Mouse (Mus musculus) urinary bladder, postnatal 10 days (tissue): ENCODE measurements around the gene Chrm3.

Experiments used
- DNase-seq: peaks from one replicate; pipeline ENCODE4 v3.0.0; 2022; ENCODE audit warnings: low spot score

The Chrm3 gene

DNA sequence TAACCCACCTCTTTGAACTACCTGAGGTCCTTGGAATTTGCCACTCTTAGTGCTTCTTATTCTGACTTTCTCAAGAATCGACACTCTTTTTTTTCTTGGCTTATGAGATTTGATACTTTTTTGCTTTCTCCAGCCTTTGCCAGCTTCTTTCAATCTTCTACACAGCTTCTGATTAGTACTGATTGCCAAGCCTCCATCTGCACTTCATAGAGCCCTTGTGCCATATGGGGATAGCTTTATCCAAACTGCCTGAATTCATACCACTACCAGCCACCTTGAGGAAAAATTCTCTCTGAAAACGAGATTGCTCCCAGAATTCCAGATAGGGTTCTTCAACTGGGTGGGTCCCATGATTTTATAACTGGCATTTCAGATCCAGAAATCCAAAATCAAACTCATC, 368.0 kb downstream of the Chrm3 start:
- no peak for DNase-seq

DNA sequence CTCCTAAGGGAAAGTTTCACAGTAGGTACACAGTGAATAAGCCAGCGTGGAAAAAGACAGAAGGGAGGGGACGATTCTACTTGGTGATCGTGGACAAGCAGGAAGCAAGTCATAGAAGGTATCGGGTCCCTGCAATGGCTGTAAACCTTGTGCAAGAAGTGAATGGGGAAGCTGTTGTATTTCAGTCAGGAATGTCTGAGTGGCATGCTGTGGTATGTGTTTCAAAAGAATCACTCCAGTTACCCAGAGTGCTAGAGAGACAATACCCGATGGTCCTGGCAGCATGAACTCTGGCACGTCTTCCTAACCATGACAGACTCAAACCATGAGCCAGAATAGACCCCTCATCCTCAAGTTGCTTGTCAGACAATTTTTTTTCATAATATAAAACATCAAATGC, 375.0 kb downstream of the Chrm3 start:
- no peak for DNase-seq

DNA sequence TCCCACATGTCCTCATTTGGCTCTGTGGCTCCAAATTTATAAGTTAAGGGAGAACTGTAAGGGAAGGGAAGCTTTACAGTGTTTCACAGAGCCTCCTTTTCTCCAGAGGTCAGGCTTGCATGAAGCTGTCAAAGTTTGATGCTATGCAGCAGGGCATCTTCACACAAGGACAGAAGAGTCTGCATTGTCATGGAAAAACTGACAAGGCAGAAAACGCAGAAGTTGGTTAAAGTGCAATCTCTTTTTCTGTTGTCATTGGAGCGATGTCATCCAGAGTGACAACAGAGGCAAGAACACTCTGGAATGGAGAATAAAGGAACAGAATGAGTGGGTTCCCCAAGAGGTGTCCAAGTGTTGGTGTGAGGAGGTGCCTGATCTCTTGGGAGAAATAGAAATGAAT, 377.4 kb downstream of the Chrm3 start:
- DNase-seq: no peak

DNA sequence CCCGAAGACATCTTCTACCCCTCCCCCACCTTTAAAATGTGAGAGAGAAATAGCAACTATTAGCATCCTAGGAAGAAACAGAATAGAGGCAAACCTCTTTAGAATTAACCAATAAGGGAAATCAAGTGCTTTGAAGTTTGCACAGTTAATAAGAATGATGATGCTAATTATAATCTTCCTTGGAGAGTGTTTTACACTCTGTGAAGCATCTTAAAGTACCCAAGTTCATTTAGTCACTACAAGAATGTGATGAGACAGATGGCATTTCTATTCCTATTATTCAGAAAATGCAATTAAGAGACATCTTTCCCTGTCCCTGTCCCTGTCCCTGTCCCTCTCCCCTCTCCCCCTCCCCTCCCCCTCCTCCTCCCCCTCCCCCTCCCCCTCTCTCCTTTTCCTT, 382.9 kb downstream of the Chrm3 start:
- no peak for DNase-seq

DNA sequence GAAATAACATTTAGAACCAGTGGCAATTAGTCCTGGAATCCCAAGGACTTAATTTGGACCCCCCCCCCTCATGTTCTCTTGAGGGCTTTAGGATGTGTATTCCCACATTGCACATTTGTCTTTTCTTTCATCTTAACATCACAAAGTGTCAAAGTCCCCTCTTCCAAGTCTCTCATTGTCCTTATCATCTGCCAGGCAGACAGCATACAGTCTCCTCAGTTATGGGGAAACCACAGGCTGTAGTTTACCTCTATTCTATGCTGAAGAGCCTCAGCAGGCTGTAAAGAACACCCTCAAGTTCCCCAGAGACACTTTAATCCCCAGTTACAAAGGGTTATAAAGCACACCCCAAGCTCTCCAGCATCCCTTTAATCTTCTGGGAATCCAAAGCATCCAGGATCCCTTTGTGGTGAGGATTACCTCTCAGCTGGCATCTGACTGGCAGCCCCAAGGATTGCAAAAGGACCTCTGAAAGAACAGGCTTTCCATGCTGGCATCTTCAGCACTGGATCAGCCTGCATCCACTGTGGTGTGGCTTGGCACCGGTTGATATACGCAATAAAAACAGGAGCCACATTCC, 386.8 kb downstream of the Chrm3 start:
- DNase-seq: no peak

DNA sequence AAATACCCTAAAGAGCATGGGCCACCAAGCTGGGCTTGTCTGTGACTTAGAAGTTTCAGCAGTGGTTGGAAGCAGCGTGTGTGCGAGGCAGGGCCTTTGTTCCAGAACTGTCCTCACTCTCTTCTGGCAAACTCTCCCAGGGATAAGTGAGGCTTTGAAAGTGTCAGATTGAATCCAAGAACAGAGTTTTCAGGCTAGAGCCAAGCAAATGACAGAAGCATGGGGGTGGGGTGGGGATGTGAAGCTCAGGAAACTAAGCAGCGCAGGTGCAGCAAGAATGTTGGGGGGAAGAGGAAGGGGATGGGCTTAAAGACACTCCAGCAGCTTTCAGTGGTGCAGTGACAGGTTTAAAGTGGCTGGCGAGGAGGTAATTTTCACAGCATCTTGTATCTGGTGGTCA, 388.8 kb downstream of the Chrm3 start:
- DNase-seq: no peak

DNA sequence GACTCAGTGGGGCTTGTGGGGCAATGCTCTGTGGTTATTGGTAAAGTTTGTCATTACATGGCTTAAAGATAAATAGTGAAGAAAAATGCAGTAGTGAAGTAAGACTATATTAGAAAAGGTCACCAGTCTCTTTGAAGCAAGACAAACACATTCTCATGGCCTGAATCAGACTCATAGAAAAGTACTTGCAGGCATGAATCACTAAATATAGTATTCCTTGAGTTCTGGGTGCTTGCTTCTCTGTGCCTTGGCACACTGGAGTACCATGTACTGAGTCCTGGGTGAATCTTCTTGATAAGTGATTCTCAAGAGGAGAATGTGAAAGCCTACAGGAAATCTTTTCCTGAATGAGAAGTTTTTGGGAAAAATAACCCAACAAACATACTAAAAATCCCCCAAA, 408.0 kb downstream of the Chrm3 start:
- DNase-seq: no peak

DNA sequence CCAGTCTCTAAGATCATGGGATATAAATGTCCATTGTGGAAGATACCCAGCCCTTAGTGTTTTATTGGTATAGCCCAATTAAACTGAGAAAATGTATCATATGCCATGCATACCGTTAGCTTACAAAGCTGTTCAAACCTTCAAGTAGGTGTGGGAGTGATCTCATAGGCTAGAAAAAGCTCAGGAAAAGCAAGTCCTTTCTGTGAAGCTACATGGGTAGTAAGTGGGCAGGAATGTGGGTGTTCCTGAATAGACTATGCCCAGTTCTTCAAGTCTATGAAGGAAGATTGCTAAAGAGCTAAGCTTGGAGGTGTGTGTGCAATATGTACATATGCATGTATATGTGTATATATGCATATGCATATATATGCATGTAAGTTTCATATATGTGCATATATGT, 409.3 kb downstream of the Chrm3 start:
- no peak for DNase-seq

DNA sequence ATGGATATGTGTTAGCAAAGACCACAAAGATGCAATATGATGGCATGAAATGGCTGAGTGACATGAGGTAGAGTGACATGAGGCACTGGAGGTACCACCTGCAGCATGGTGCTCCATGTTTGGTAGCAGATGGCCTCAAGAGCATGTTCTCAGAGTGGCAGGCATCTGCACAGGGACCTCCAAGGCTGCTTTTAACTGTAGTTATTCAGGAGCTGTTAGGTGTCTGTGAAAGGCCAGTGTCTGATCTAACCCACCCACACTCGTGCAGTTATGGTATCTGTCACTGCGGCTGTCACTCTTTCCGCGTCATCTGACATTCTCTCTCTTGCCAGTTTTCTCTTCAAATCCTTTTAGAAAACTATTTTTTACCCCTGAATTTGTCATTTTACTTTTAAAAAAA, 411.6 kb downstream of the Chrm3 start:
- no peak for DNase-seq

DNA sequence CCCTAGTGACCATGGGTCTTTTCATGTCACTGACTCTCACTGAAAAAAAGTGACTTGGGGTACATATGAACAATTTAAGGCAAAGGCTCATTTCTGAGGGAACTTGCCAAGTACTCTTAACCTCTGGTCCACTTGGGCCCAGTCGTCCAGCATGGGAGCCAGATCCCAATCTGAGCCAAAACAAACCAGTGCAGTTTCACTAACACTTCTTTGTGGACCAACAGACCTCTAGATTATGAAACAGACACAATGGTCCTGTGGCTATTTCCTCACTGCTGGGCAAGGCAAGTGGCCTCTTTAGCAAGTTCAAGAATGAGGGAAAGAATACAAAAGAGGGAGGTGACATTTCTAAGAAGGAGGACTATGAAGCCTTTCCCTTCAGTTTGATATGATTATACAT, 420.5 kb downstream of the Chrm3 start:
- no peak for DNase-seq

DNA sequence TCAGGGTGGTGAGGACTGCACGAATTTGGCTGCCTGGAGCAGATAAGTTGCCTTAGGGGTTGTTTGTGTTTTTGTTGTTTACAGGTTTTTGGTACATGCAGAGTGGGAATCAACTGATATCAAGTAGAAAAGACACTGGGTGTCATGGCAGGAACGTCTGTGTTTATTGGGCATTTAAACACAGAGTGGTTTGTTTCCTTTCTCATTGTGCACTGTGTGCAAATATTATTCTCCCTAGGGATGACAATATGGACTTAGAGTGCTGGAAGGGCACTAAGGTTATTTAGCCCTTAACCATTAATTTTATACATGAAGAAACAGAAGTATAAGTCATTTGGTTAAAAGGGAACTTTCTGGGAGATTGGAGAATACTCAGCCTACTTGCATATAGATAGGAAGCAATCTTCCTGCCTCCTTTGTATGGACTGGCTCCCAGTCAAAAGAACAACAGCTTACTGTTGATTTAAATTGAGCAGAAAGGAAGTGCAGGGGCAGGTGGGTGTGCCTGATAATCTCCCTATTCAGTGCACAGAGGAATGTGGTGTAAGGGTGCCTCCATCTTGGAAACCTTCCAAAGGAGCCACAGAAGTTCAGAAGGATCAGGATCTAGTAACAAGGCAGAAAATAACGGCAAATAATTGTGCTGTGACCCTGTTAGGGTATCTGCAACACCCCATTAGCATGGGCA, 421.7 kb downstream of the Chrm3 start:
- DNase-seq: no peak

DNA sequence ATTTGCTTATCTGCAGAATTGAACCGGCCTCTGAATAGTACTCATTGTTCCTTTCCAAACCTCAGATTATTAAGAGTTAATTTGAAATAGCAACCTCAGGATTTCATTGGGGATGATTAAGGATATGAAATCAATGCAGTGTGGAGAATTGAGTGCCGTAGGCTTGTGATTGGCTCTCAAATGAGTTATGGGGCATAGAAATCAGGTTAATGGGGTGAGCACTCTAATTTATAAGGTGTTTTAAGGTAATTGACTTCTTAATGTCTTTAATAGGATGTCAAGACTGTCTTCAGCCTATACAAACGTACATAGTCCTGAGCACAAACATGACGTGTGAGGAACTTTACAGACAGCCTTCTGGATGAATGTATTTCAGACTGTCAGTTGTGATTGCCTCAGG, 427.9 kb downstream of the Chrm3 start:
- DNase-seq: no peak

DNA sequence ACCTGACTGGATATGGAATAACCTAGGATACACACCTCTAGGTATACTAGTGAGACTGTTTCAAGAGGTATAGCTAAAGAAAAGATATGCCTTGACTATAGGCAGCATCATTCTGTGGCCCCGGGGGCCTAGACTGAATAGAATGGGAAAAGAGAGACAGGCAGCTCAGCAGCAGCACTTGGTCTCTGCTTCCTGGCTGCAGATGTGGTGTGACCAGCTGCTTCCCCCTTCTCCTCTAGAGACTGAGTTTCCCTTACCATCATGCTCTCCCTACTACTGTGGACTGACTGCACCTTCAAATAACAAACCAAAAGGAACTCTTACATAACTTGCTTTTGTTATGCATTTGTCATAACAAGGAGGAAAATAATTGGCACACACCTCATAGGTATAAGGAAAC, 430.0 kb downstream of the Chrm3 start:
- no peak for DNase-seq

DNA sequence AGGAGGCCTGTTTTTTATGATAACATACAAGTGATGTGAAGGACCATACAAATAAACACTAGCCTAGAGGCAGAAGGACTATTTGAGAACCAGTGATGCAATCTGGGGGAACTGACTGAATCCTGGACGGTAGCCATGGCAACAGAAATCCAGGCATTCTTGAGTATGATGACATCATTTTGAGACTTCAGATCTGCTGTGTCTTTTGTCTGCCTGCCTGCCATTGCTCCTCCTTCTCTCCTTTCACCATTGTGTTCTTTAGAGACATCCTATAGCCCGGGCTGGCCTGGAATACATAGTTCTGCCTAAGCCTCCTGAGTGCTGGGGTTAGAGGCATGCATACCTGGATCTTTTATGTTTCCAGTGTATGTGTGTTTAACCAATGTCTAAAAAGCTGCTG, 430.7 kb downstream of the Chrm3 start:
- DNase-seq: no peak

DNA sequence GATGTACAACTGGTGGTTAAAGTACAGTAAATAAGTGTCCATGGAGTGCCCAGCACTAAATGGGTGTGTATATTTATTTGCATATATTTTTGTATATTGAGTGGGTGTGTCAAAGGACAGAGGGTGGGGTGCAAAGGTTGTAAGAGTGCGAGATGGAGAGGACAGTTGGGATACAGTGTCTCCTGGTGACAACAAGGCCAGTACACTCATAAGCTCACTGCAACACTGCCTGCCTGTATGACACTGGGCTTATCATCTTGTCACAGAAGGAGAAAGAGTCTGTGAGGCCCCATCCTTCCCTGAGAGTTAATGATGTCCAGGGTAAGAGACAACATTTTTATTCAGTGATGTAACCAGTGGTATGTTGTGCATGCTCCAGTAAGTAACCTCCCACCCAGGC, 439.5 kb downstream of the Chrm3 start:
- DNase-seq: no peak

DNA sequence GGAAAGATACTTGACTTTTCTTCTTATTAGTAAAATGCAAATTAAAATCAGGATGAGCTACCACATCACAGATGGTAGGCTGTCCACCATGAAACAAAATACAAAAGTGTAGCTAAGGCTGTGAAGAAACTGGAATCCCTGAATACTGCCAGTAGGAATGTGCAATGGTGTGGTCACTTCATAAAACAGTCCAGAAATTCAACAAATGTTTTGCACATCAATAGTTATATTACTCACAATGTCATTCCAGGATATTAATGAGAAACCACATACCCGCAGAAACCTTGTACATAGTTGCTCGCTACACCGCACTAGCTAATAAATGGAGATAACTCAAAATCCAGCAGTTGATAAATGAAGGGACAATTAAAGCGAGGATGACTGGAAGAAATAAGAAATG, 447.9 kb downstream of the Chrm3 start:
- no peak for DNase-seq

DNA sequence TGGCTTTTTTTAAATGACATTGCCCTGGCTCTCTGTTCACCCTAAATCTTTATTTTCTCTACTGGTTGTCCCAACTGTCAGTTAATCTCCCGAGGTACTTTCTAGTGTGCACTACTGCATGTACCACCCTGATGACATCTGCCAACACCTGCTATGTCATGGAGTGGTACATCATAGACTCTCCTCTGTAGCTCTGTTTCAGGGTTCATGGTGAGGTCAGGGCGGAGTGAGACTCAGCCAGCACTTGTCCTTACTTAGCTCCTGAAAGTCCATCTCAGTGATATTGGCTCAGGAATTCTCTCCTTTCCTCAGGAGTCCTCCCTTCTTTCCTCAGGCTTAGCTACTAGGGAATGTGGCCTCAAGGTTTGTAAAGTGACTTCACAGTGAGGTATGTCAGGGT, 451.9 kb downstream of the Chrm3 start:
- no peak for DNase-seq

DNA sequence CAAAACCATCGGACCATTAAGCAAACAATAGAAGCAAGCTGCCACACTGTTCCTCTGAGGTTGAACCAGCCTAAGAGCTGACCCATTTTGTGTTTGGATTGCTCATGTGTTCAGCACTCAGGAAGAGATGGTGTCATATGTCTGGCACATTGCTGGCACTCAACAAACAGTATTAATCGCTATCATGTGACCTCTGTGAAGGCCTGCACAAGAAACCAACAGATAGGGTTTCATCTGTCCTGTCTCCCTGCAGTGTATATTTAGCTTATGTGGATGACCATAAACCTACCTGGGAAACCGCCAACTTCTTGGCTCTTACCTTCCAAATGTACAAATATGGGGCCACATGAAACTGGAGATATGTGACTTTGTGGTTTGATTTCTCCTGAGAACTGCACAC, 453.4 kb downstream of the Chrm3 start:
- DNase-seq: no peak

DNA sequence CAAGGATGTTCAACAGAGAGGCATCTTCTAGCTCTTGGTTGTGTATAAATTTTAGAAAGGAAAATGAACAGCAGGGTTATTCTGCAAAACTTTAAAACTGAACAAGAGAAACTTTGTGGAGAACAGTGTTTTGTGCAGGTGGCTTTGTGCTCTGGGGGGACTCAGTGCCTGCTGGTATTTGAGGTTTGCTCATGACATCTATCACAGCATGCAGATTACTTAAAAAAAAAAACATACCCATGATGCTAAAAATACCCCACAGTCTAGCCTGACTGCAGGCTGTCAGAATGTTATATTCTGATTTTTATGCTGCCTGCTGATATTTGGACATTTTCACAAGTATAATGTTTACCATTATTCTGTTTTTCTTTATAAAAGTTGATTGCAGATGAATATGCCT, 456.2 kb downstream of the Chrm3 start:
- no peak for DNase-seq

DNA sequence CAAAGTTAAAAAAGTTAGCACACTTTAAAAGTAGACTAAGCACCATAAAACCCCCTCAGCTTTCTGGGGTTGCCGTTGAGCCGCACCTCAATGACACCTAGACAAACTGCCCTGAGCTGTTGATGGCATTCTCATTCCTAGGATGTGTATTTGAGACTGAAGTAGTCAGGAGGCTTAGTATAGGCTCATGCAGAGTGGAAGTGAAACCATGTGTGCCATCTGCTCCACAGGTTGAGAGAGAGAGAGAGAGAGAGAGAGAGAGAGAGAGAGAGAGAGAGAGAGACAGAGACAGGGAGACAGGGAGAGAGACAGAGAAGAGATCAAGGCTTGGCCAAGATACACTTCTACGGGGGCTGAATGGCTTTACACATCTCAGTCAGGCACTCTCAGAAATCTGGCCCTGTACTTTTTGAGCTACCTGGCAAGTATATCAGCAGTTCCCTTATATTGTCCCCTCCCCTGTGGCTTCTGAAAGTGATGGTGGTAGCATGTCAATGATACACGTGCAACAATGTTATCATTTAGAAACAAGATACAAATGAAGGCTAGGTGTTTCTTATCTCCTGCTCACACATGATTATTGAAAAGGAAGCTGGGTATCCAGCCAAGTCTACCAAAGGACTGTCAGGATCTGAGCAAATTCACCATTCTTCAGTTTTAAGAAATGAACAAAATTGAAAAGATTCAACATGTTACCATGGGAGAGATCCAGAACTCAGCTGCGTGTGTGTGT, 459.8 kb downstream of the Chrm3 start:
- no peak for DNase-seq

DNA sequence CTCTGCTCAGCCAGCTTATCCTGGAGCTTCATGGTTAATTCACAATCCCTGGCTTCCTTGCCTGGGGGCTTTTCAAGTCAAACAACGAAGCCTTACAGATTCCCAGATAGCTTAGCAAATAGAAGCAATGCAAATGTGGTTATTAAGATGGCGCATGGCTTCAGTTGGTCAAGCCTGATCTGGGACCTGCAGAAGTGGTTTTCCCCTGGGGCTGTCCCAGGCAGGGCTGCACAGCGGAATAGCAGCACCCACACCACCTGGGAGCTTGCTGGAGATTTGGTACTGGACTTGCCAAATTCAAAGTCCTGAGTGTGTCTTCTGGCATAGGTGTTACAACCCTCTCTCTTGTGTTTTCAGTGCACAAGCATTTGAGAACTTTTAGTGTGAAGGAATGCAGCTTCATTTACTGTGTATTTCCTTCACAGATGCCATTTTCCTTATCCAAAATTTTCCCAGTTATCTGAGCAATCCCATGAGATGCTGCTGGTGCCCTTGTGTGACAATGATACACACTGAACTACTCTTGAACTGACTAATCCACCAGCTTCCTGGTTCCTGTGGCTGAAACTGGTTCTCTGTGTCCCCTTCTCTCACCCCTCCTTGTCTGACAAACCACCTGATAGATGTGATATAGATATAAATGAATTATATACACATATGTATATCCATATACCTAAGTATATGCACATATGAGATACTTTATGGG, 461.8 kb downstream of the Chrm3 start:
- DNase-seq: no peak

DNA sequence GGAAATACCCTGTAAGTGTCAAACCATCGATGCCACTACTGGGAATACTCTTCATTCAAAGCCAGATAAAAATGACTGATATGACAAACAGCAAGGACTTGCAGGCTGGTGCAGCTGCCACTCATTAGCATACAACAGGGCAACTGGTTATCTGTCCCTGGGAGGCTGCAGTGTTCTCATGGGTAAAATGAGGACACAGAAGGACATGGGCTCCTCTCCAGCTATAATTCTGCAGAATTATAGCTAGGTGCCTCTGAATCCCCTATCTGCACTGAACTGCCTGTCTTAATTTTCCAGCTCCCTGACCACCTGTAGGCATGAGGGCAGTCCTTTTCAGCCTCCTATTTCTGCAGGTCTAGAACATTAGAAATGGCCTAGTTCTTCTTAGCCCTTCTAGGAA, 463.4 kb downstream of the Chrm3 start:
- DNase-seq: no peak

DNA sequence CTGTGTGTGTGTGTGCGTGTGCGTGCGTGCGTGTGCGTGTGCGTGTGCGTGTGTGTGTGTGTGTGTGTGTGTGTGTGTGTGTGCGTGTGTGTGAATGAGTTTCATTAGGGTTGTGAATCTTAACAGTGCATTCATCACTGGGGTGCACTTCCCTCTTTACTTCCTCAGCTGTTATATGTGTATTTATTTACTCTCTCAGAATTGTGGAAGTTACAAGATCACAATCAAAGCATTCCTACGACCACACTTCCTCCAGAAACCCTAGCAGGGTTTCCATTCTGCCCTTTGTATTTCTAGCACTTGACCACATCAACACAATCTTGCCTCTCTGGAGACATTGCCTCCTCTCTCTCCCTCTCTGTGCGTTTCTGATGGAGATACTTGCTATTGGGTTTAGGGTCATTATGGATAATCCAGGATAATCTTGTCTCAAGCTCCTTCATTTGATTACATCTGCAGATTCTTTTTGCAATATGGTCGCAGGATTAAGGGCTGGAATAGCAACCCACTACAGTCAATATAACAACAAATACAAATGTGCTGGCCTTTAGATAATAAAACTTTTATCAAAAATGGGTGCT, 465.5 kb downstream of the Chrm3 start:
- no peak for DNase-seq
